Mouse (Mus musculus): Measurements from ENCODE around the gene Ap3d1. TPM values are rescaled to one million over a fixed set of nuclear protein-coding genes. Genes with fewer than 3 reads are reported as not detected.
A peak's percentile ranks its signal among the peaks of the same experiment; 100 is the strongest.

Gene Ap3d1
- polyA plus RNA-seq, 1 experiment from 2014 or later, result 109 TPM

DNA sequence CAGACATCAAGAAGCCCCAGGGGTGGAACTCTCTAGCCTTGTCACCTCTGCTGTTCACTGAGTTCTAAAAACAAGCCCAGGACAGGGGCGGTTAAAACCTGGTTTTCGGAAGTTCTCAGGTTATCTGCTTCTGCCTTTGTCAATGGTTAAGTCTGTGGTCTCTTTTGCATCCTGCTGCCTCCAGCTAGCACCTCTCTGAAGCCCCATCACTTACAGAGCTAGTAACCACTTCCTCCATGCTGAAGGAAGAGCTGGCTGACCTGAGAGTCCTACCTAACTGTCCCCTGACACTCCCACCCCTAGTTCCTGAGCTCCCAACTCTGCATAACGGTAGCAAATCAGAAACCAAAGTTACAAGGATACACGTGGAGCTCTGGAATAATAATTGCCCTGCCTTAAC, 41.3 kb downstream of the Ap3d1 start:
- 47% methylated on average over 4 of the region's 4 CpGs for WGBS
- H3K27me3 ChIP-seq, result no peaks in the 10 kb centered on the region
- H3K27ac ChIP-seq (replicated peaks), result no peak overlapping the region
- peak overlapping the region; percentile 88 for H3K4me2 ChIP-seq
- H3K9me3 ChIP-seq, result no peaks in the 10 kb centered on the region
- no peak for ATAC-seq (ENCODE audit: low FRiP score, low read depth)
- H3K36me3 ChIP-seq, result no peaks in the 10 kb centered on the region
- H3K4me1 ChIP-seq (replicated peaks), result peaks cover 48% of the 10 kb centered on the region
- H3K4me3 ChIP-seq, result peak overlapping the region; percentile 65
- no peak overlapping the region; the same call in 1 of the 2 replicates for H3K9ac ChIP-seq

GRCm38 (mm10) chr10:80700038-80700504, 42.0 kb downstream of the Ap3d1 start:
- ATAC-seq (ENCODE audit: low FRiP score, low read depth), result no peak

GRCm38 (mm10) chr10:80698605-80699004, 43.5 kb downstream of the Ap3d1 start:
- no peak overlapping the region for H3K9ac ChIP-seq
- no peaks in the 10 kb centered on the region for H3K9me3 ChIP-seq
- H3K27me3 ChIP-seq, result no peaks in the 10 kb centered on the region
- H3K36me3 ChIP-seq, result 0 out of 2 replicates have a peak, but pooled peaks cover 6% of the 10 kb centered on the region
- no peak overlapping the region for H3K27ac ChIP-seq (replicated peaks)
- H3K4me3 ChIP-seq, result no peak overlapping the region
- H3K4me2 ChIP-seq, result no peak overlapping the region
- WGBS, result 91% methylated on average over 9 of the region's 9 CpGs
- no peak for ATAC-seq (ENCODE audit: low FRiP score, low read depth)
- H3K4me1 ChIP-seq (replicated peaks), result peaks cover 39% of the 10 kb centered on the region

More at GRCm38 (mm10) chr10:80700038-80700504, 42.0 kb downstream of the Ap3d1 start:
- H3K27me3 ChIP-seq, result no peaks in the 10 kb centered on the region
- H3K36me3 ChIP-seq, result no peaks in the 10 kb centered on the region
- no peak overlapping the region for H3K9ac ChIP-seq
- WGBS, result 86% methylated on average over 7 of the region's 7 CpGs
- no peaks in the 10 kb centered on the region for H3K9me3 ChIP-seq
- H3K4me1 ChIP-seq (replicated peaks), result peaks cover 48% of the 10 kb centered on the region
- 0 out of 2 replicates have a peak overlapping the region, but pooled peaks have one; percentile 65 for H3K4me3 ChIP-seq
- H3K4me2 ChIP-seq, result peak overlapping the region; percentile 88
- H3K27ac ChIP-seq (replicated peaks), result no peak overlapping the region

DNA sequence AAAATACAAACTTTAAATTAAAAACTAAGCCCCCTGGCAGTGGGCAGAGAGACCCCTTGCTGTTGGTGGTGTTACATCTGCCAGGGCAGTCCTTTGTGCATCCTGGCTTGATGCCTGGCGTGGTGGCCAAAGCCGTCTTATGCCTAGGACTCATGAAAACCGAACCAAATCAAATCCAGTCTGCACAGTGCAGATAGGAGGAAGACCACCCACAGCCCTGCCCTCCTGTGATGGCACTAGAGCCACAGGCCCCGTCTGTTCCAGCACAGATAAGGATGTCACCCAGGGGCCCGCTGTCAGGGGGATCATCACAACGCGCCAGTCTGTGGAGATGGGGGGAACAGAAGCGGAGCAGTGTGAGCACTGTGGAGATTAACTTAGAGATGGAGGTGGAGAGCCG, 44.3 kb downstream of the Ap3d1 start:
- no peak overlapping the region for H3K4me3 ChIP-seq
- no peaks in the 10 kb centered on the region for H3K9me3 ChIP-seq
- no peak overlapping the region for H3K9ac ChIP-seq
- no peak overlapping the region for H3K4me2 ChIP-seq
- H3K27ac ChIP-seq (replicated peaks), result no peak overlapping the region
- H3K4me1 ChIP-seq (replicated peaks), result peaks cover 31% of the 10 kb centered on the region
- H3K36me3 ChIP-seq, result 0 out of 2 replicates have a peak, but pooled peaks cover 6% of the 10 kb centered on the region
- ATAC-seq (ENCODE audit: low FRiP score, low read depth), result no peak
- WGBS, result 82% methylated on average over 9 of the region's 9 CpGs
- no peaks in the 10 kb centered on the region for H3K27me3 ChIP-seq

DNA sequence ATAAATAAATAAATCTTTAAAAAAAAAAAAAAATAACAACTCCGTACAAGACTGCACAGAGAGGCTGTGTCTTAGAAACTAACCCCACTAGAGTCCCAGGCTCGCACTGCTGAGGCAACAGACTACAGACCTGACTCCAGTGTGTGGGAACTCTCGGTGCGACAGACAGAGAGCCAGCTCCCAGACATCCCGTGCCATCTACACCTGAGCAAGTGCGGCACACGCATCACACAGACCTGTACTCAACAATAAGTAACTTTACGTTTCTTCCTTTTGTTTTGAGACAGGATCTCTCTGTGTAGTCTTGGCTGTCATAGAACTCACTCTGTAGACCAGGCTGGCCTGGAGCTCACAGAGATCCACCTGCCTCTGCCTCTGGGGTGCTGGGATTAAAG, 44.7 kb downstream of the Ap3d1 start:
- ATAC-seq (ENCODE audit: low FRiP score, low read depth), result no peak
- Histone ChIP-seq H3K9ac (no peak overlapping the region), H3K4me1 (replicated peaks) (peaks cover 27% of the 10 kb centered on the region), H3K36me3 (0 out of 2 replicates have a peak, but pooled peaks cover 6% of the 10 kb centered on the region), H3K4me3 (no peak overlapping the region), H3K27ac (replicated peaks) (no peak overlapping the region), H3K27me3 (no peaks in the 10 kb centered on the region), H3K4me2 (no peak overlapping the region), H3K9me3 (no peaks in the 10 kb centered on the region)
- WGBS, result 91% methylated on average over 8 of the region's 8 CpGs

GRCm38 (mm10) chr10:80696502-80697392, 45.3 kb downstream of the Ap3d1 start:
- Histone ChIP-seq H3K4me2 (no peak overlapping the region), H3K36me3 (0 out of 2 replicates have a peak, but pooled peaks cover 6% of the 10 kb centered on the region), H3K9ac (no peak overlapping the region), H3K4me1 (replicated peaks) (peaks cover 27% of the 10 kb centered on the region), H3K27ac (replicated peaks) (no peak overlapping the region), H3K4me3 (no peak overlapping the region), H3K27me3 (no peaks in the 10 kb centered on the region), H3K9me3 (no peaks in the 10 kb centered on the region)
- WGBS, result 76% methylated on average over 12 of the region's 12 CpGs
- no peak for ATAC-seq (ENCODE audit: low FRiP score, low read depth)

GRCm38 (mm10) chr10:80695801-80696501, 46.1 kb downstream of the Ap3d1 start:
- Histone ChIP-seq H3K36me3 (peaks cover 12% of the 10 kb centered on the region), H3K4me1 (replicated peaks) (peaks cover 22% of the 10 kb centered on the region), H3K27me3 (no peaks in the 10 kb centered on the region), H3K9me3 (no peaks in the 10 kb centered on the region), H3K4me3 (no peak overlapping the region), H3K4me2 (no peak overlapping the region), H3K9ac (no peak overlapping the region), H3K27ac (replicated peaks) (no peak overlapping the region)
- 77% methylated on average over 10 of the region's 10 CpGs for WGBS
- ATAC-seq (ENCODE audit: low FRiP score, low read depth), result no peak

GRCm38 (mm10) chr10:80695186-80695585, 46.9 kb downstream of the Ap3d1 start:
- Histone ChIP-seq H3K27me3 (no peaks in the 10 kb centered on the region), H3K9me3 (no peaks in the 10 kb centered on the region), H3K4me2 (no peak overlapping the region), H3K9ac (no peak overlapping the region), H3K4me1 (replicated peaks) (peaks cover 14% of the 10 kb centered on the region), H3K27ac (replicated peaks) (no peak overlapping the region), H3K4me3 (no peak overlapping the region), H3K36me3 (peaks cover 19% of the 10 kb centered on the region)
- 73% methylated on average over 2 of the region's 2 CpGs for WGBS
- ATAC-seq (ENCODE audit: low FRiP score, low read depth), result no peak

DNA sequence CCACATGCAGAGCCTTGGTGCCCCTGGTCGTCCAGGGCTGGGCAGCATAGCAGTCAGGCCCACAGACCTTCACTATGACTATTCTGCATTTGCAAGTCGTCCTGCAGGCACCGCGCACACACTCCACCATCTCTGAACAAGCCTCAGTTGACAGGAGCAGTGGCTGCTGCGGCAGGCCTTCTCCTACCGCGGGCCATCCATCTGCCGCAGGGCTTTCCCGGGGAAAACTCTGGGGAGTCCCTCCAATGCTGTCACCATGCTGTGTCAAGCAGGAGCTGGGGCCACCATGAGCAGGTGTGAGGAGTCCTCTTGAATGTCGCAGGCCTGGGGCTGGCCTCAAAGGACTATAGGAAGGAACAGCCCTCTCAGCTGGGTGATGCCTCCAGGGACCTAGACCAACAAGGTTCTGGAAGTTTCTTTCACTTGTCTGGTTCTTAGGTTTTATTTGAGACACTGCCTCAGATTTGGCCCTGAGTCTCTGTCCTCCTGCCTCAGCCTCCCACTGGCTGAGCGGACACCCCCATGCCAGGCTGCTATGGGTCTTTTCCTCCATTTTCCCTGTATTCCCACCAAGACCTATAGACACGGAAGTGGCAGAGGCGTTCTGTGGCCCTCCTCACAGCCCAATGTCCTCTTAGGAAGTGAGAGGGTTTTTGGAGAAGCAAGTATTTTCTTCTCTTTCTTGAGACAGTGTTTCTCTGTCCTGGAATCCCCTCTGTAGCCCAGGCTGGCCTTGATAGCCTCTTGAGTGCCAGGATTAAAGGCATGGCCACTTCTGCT, 47.7 kb downstream of the Ap3d1 start:
- Histone ChIP-seq H3K4me1 (replicated peaks) (peaks cover 9% of the 10 kb centered on the region), H3K4me2 (no peak overlapping the region), H3K9ac (no peak overlapping the region), H3K9me3 (no peaks in the 10 kb centered on the region), H3K4me3 (no peak overlapping the region), H3K36me3 (peaks cover 27% of the 10 kb centered on the region), H3K27ac (replicated peaks) (no peak overlapping the region), H3K27me3 (no peaks in the 10 kb centered on the region)
- WGBS, result 91% methylated on average over 13 of the region's 13 CpGs
- ATAC-seq (ENCODE audit: low FRiP score, low read depth), result no peak

GRCm38 (mm10) chr10:80693401-80694045, 48.5 kb downstream of the Ap3d1 start:
- H3K27ac ChIP-seq (replicated peaks), result no peak overlapping the region

More at GRCm38 (mm10) chr10:80693401-80694045, 48.5 kb downstream of the Ap3d1 start:
- Histone ChIP-seq H3K4me2 (no peak overlapping the region), H3K27me3 (no peaks in the 10 kb centered on the region), H3K36me3 (peaks cover 29% of the 10 kb centered on the region), H3K9me3 (no peaks in the 10 kb centered on the region), H3K4me1 (replicated peaks) (peaks cover 7% of the 10 kb centered on the region), H3K9ac (no peak overlapping the region), H3K4me3 (no peak overlapping the region)
- WGBS, result 88% methylated on average over 12 of the region's 12 CpGs
- ATAC-seq (ENCODE audit: low FRiP score, low read depth), result no peak
